Mouse (Mus musculus) left cerebral cortex, adult 2 months (tissue): ENCODE data around the gene Ctrc. TPM values are rescaled to one million over a fixed set of nuclear protein-coding genes. Genes with fewer than 3 reads are reported as not detected.
A peak's percentile ranks its signal among the peaks of the same experiment; 100 is the strongest.

Experiments
- DNase-seq, 2 experiments: peaks; one replicate each; pipeline ENCODE4 v3.0.0; 2021 to 2022; ENCODE audit warnings: low spot score in 2 of 2, mixed read lengths in 1 of 2; ENCODE audit errors: extremely low spot score in 1 of 2
- H3K27ac ChIP-seq: fragments of 200-600 bp; 2 replicates; pipeline ENCODE4 v1.8.1; 2022
- H3K4me3 ChIP-seq: fragments of 200-600 bp; 2 replicates; pipeline ENCODE4 v1.8.1; 2022
- CTCF ChIP-seq: fragments of 200-600 bp; IDR thresholded peaks from 2 replicates; pipeline ENCODE4 v1.8.1; 2022; ENCODE audit warnings: antibody characterized with exemption, mild to moderate bottlenecking, moderate library complexity
- intact Hi-C: fragments of 180-260 bp; cut with DNase I; formaldehyde crosslinking; loops from one replicate; pipeline ENCODE4 v1.15.1; 2025
- total RNA-seq, 2 experiments: library from RNA; stranded (reverse); gene quantifications; 2 replicates each; pipeline ENCODE4 v1.2.3; 2021

Ctrc gene
- total RNA-seq, 2 experiments from 2014 or later: not detected

DNA sequence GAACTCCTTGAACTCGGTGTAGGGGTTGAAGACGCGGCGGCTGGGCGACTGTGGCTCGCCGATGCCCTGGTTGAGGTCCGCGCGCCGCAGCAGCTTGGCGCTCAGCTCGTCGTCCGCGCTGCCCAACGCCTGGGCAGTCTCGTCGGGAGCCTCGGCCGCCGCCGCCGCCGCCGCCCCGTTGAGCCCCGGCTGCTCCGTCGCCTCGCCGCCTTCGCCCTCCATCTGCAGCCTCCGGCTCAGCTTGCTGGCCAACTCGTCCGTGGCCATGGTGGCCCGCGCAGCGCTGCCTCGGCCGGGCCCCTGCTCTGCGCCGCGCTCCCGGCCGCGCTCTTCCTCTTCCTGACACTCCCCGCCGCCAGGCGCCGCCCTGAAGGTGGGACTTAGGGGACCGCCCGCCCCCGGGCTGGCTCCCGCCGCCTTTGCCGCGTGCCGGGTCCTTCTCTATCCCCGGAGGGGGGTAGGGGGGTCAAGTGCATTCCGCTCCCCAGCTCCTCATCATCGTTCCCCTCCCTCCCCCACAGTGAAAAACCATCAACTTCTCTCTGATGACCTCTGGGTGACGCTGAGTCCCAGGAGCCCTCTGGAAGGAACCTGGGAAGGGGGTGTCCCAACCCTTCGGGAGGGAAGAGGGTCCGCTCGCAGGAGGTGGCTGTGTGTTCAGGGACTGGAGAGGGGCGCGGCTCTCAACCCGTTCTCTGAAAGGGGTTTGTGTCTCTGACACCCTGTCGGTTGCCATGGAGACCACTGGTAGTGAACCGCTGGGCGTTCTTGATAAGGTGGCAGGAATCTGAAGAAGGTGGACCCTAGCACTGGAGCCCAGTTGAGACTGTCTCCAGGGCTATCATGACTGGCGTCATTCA lies 28.7 kb upstream of the Ctrc start, which contains the start of gene Efhd2:
Efhd2 (minus strand) TSS at position 320 of the 860 bp plus-strand sequence.
- DNase-seq: peak; percentile 81 to 82
- no peak; the same call in 1 of the 2 replicates for TF ChIP-seq CTCF
- intact Hi-C loops: loop anchor here (2.0 to 5.0 kb wide), 2 partner anchors 78 to 338 kb away; partner anchors contain the start of gene Spen
- peak within 1 kb of the TSS; percentile 86 for H3K4me3 ChIP-seq
- peak within 1 kb of the TSS; percentile 96 for H3K27ac ChIP-seq

DNA sequence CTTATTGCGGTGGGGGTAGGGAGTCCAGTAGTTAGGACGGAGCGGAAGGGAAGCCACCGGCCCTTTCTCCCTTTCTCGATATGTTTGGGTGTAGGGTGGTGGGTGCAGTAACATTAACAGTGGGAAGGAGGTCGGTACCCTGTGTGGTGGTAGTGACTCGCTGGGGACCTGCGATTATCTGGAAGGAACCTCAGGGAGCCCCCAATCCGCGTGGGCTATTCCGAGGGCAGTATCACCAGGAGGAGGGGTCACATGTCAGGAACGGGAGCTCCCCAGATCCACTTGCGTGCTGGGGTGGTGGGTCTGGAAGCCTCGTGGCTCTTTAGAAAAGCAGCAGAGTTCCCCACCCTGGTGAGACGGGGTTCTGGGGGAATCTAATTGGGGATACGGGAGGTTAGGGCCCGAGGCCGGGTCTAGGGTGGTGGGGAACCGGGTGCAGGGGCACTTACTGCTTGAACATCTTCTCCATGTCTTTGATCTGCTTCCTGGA lies 28.0 kb upstream of the Ctrc start:
- TF ChIP-seq CTCF: no peak
- Histone ChIP-seq H3K27ac (peak overlapping the region; percentile 96), H3K4me3 (peak overlapping the region; percentile 86)
- intact Hi-C loops: loop anchor here (2.0 to 5.0 kb wide), 2 partner anchors 79 to 337 kb away; partner anchors contain the start of gene Spen
- no peak for DNase-seq

DNA sequence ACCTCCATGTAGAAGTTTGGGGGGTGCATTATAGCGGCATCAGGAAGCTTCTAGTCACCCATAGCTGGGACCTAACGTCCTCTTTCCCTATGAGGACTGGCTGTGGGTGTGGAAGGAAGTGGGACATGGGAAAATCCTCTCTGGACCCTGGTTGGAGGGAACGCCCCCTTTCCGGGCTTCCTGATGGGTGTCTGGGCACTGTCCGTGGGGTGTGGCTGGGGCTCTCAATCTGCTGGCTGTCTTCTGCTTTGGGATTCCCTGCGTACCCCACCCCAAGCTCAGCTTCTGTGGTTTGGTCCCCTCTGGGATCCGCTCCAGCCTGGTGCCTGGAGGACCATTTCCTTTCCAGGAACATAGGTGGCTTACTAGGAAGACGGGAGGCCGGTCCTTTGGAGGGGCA lies 26.8 kb upstream of the Ctrc start:
- no peak for DNase-seq
- TF ChIP-seq CTCF: no peak
- Histone ChIP-seq H3K27ac (peak overlapping the region; percentile 86), H3K4me3 (peak overlapping the region; percentile 86)
- intact Hi-C loops: loop anchor here (5.0 kb wide), 1 partner anchor 336 kb away; the partner anchor contains the start of gene Spen

DNA sequence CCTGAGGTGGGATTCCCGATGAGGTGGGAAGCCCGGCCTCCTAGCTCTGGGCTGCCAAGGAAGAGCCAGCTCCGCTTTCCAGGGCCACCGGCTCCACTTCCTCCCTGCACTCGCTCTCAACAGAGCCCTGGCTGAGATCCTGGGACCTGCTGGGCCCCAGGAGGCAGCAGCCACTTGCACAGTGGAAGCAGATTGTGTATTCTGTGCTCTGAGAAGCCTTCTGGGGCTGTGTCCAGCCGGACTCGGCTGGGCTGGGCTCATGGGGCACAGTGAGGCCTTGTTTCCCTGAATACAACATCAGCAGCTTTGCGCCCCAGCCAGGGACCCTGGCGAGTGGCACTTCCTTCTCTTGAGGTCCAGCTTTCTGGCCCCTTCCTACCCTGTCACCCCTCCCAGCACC lies 25.8 kb upstream of the Ctrc start:
- TF ChIP-seq CTCF: no peak
- H3K4me3 ChIP-seq: peak overlapping the region; percentile 86
- peak overlapping the region; percentile 86 for H3K27ac ChIP-seq
- intact Hi-C loops: loop anchor here (5.0 kb wide), 1 partner anchor 335 kb away; the partner anchor contains the start of gene Spen
- peak; percentile 36 to 62 for DNase-seq

DNA sequence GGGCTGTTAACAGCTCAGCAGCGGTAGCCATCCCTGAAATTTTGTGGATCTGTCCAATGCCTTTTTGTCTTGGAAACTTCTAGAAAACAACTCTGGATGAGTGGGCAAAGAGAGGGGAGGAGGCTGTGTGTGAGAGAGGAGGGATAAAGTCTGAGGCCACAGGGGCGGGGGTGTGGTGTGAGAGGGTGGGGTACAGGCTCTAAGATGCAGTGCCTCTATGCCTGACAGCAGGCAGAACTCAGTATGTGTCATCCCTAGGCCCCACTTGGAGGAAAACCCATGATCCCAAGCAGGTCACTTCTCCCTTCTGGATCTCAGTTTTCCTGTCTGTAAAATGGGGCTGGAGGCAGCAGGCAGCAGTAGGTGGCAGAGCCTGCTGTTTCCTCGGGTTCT lies 25.2 kb upstream of the Ctrc start:
- no peak for TF ChIP-seq CTCF
- intact Hi-C loops: loop anchor here (5.0 kb wide), 1 partner anchor 334 kb away; the partner anchor contains the start of gene Spen
- H3K4me3 ChIP-seq: peak overlapping the region; percentile 86
- peak in 1 of 2 experiments; percentile 9 for DNase-seq
- peak overlapping the region; percentile 86 for H3K27ac ChIP-seq

DNA sequence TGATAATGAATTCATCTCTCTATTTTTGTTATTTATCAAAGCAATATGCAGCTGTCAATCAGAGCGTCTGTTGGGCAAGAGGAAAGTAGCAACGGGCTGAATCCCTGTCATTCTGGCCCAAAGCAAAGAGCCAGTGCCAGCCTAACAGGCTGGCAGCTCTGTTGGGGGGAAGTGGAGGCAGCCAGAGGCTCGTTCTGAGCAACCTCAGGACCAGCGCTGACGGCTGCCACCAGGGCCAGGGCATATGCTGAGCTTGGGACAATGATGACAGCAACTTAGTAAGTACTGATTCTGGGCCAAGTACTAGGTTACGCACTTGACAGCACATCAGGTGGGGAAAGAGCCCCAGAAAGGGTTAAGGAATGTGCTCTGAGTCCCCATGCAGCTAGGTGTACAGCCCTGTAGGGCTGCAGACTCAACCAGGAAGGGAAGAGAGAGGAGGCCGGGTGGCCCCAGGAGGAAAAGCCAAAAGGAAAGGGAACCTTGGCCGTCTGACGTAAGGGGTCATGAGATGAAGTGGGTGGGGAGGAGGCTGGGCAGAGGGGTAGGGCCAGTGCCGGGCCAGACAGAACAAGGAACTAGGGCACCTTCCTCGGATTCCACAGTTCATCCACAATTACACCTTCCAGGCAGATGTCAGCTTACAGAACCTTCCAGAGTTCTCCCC lies 24.6 kb upstream of the Ctrc start:
- intact Hi-C loops: loop anchor here (5.0 kb wide), 1 partner anchor 333 kb away; the partner anchor contains the start of gene Spen
- H3K27ac ChIP-seq: peak overlapping the region; percentile 86
- DNase-seq: peak in 1 of 2 experiments; percentile 14
- TF ChIP-seq CTCF: no peak
- H3K4me3 ChIP-seq: peak overlapping the region; percentile 86

DNA sequence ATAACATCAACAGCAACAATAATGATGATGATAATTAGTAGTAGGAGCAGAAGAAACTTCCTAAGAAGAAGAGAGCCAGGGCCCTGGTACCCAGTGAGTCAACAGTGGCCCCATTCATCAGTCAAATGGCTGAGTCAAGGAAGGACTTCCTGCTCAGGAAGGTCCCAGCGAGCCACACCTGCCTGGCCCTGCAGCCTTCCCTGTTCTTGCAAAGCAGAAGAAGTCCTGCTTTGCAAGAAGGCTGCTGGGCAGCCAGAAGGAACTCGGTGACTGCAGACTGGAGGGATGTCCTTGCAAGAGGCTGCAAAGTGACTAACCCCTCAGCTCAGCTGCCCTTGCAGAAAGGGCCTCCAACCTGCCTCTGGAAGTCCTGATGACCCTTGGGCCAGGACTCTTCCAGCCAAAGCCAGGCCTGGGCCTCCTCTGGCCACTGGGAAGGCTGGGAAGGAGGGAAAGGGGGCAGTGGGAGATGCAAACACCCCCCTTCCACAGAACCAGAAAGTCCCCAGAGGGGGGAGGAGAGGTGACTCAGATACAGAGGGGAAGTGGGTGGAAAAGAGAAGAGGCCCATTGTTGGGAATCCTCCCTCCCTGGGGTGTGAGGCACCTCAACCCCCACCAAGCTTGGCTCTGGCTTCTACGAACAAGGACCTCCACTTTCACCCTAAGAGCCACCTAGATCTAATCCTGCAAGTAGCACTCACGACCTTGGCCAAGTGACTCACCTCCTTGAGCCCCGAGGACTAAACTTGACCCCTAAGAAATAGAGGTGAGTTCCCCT lies 23.5 kb upstream of the Ctrc start:
- intact Hi-C loops: loop anchor here (5.0 kb wide), 1 partner anchor 332 kb away; the partner anchor contains the start of gene Spen
- TF ChIP-seq CTCF: no peak
- Histone ChIP-seq H3K4me3 (peak overlapping the region; percentile 86), H3K27ac (peak overlapping the region; percentile 86)
- DNase-seq: peak in 1 of 2 experiments; percentile 29

DNA sequence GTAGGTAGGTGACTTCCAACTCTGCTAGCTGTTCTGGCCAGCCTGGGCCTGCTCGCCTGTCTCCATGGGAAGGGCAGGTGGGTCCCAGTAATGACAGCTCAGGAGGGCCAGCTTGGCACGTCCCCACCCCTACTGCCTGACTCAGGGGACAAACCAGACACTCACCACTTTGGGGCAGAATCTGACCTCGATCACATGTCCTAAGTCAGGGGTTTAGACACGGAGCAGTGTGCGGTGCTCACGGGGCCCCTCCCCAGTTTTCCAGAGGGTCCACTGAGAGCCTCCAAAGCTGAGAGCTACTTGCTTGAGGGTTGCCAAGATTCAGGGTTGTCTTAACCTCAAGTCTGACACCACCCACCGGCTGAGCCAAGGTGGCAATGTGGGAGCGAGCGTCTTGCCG lies 21.9 kb upstream of the Ctrc start:
- no peak for TF ChIP-seq CTCF
- intact Hi-C loops: no loop called here
- H3K27ac ChIP-seq: peak overlapping the region; percentile 81
- DNase-seq: peak in 1 of 2 experiments; percentile 11
- 0 out of 2 replicates have a peak overlapping the region, but pooled peaks have one; percentile 18 for H3K4me3 ChIP-seq

DNA sequence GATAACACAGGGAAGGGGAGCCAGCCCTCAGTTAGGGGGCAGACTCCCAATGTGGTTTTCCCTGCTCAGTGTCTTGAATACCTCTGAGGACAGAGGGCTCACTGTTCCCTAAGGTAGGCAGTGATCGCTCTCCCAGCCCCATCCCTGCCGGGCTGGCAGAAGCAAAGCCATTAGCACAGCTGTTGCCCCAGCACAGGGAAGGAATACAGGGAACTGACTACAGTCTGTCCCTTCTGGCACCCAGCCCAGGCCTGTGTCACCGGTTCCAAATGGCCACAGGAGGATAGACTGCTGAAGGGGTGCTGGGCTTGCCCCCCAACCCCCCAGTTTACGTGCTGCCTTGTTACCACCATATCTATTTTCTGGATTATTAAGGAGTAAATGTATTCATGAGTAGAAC lies 21.3 kb upstream of the Ctrc start:
- H3K4me3 ChIP-seq: peak overlapping the region; percentile 21; the same call in 1 of the 2 replicates
- no peak for TF ChIP-seq CTCF
- DNase-seq: peak in 1 of 2 experiments; percentile 61
- peak overlapping the region; percentile 81 for H3K27ac ChIP-seq
- intact Hi-C loops: no loop called here

DNA sequence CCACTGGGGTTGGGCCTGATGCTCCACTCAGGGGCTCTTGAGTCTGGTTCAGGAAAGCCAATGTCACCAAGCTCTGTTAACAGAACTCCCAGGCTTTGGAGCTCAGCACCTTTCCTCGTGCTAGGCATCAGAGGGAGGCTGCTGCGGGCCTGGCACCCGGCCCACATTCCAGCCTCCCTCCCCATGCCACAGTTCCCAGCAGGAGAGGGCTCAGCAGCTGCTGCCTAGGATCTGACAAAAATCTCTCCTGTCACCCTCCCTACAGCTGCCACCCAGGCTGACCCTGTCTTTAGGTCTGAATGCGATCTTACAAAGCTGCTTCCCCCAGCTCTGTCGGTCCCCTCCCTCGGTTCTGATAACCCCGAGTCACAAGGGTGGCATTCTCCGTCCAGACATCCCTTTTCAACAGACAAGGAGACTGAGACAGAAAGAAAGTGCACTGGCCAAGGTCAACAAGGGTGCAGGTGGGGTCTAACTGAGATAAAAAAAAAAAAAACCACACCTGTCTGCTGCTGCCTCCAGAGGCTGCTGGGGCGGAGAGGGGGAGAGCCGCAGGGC lies 20.9 kb upstream of the Ctrc start:
- intact Hi-C loops: no loop called here
- H3K27ac ChIP-seq: peak overlapping the region; percentile 81
- no peak for DNase-seq
- H3K4me3 ChIP-seq: peak overlapping the region; percentile 21; the same call in 1 of the 2 replicates
- TF ChIP-seq CTCF: no peak

DNA sequence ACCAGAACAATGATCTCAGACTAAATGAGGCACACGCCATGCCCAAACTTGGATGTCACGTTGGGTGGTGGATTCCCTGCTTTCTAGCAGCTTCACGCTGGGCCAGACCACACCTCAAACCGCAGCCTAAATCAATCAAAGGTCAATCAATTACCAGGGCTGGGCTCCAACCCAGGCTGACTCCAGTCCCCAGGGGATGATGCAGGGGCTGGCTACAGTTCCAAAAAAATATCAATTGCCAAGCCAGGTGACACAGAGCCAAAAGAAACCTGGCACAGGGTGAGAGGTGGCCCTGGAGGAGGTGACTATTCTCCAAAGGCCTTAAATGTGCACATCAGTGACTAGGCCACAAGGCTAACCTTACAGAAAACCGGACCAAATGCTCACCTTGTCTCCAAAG lies 19.4 kb upstream of the Ctrc start:
- intact Hi-C loops: no loop called here
- no peak for DNase-seq
- no peak overlapping the region for H3K4me3 ChIP-seq
- no peak for TF ChIP-seq CTCF
- peak overlapping the region; percentile 24 for H3K27ac ChIP-seq
